ENCODE assay signal across 22 mouse cellular contexts in the genomic region with DNA sequence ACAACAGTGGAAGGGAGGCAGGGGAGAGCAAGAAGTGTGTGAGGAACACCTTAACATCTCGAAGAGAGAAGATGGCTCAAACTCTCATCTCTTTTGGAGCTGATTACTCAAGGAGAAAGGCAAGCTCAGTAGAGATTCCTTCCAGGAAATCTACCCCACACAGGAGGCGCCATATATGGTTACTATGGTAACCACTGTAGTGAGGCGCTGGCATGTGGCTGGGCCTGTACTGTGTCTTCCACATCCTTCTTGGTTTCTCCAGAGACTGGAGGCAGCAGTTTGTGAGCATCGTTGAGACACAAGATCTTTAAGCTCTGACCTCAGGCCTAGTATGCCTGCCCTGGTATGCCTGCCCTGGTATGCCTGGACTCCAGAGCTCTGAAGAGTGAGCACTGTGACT.
DNase-seq lines count a peak whose midpoint lies in the region; ATAC-seq and TF ChIP-seq lines count a peak whose summit lies in the region.
"Had no signal": no experiment of that assay in that cellular context is flagged by ENCODE, and none has a peak within 500 bp of the region (broad histone marks: within the 10 kb centered on the region; RNA-seq: fewer than 3 reads in every experiment).

No protein-coding gene starts in this region.

- H3K9ac ChIP-seq in forebrain, embryonic 13.5 days = no peak overlapping the region
- H3K9ac ChIP-seq in forebrain, embryonic 15.5 days (replicated peaks) = no peak overlapping the region
- H3K9ac ChIP-seq in hindbrain, embryonic 16.5 days (ENCODE audit: low read depth, low read length) = no peak overlapping the region
- no peak overlapping the region for H3K9ac ChIP-seq in neural tube, embryonic 12.5 days
- no peak overlapping the region for H3K9ac ChIP-seq in stomach, postnatal 0 days (ENCODE audit: low read length)
- H3K9ac ChIP-seq: midbrain, embryonic 12.5 days had no signal

- WGBS in forebrain, embryonic 13.5 days = 67% methylated on average over 4 of the region's 4 CpGs
- WGBS in forebrain, embryonic 15.5 days = 75% methylated on average over 4 of the region's 4 CpGs
- 57% methylated on average over 4 of the region's 4 CpGs for WGBS in hindbrain, embryonic 16.5 days
- 77% methylated on average over 4 of the region's 4 CpGs for WGBS in hindbrain, embryonic 10.5 days
- 65% methylated on average over 4 of the region's 4 CpGs for WGBS in neural tube, embryonic 12.5 days
- WGBS in stomach, postnatal 0 days = 75% methylated on average over 4 of the region's 4 CpGs

- peak; percentile 65; the same call in 1 of the 2 replicates for ATAC-seq in forebrain, embryonic 13.5 days
- no peak for ATAC-seq in forebrain, embryonic 15.5 days (replicated peaks)
- peak; percentile 72 for ATAC-seq in hindbrain, embryonic 16.5 days
- ATAC-seq in neural tube, embryonic 12.5 days (ENCODE audit: low FRiP score, low read depth) = peak; percentile 44; the same call in 1 of the 2 replicates
- 0 out of 2 replicates have a peak, but pooled peaks have one; percentile 24 for ATAC-seq in stomach, postnatal 0 days (ENCODE audit: low FRiP score, low TSS enrichment)

- H3K4me1 ChIP-seq in forebrain, embryonic 13.5 days = no peaks in the 10 kb centered on the region
- no peaks in the 10 kb centered on the region for H3K4me1 ChIP-seq in forebrain, embryonic 15.5 days
- no peaks in the 10 kb centered on the region; the same call in 1 of the 2 replicates for H3K4me1 ChIP-seq in hindbrain, embryonic 16.5 days (ENCODE audit: control insufficient read depth, insufficient read depth, low read depth, low read length)
- H3K4me1 ChIP-seq in hindbrain, embryonic 10.5 days (replicated peaks) = peaks cover 10% of the 10 kb centered on the region; the same call in 1 of the 2 replicates
- H3K4me1 ChIP-seq in neural tube, embryonic 12.5 days = no peaks in the 10 kb centered on the region; the same call in 1 of the 2 replicates
- no peaks in the 10 kb centered on the region for H3K4me1 ChIP-seq in stomach, postnatal 0 days (replicated peaks; ENCODE audit: control insufficient read depth, insufficient read depth)
- H3K4me1 ChIP-seq: midbrain, embryonic 12.5 days had no signal

- DNase-seq in hindbrain, embryonic 10.5 days (ENCODE audit: low spot score) = no peak
- DNase-seq in neural tube, embryonic 10.5 days (ENCODE audit: extremely low spot score, low spot score) = no peak
- DNase-seq in stomach, postnatal 0 days (ENCODE audit: low spot score) = no peak
- no peak for DNase-seq in lung, postnatal 36 days
- DNase-seq: adrenal gland, postnatal 36 days; cerebellum, adult 18-20 months; cerebellum, postnatal 14 days; kidney, adult 8-10 months; kidney, postnatal 10 days; liver; right cerebral cortex, postnatal 25 days; thymus, postnatal 25 days had no signal

- H3K27me3 ChIP-seq in forebrain, embryonic 13.5 days = no peaks in the 10 kb centered on the region
- no peaks in the 10 kb centered on the region for H3K27me3 ChIP-seq in forebrain, embryonic 15.5 days
- H3K27me3 ChIP-seq in hindbrain, embryonic 16.5 days (replicated peaks; ENCODE audit: control insufficient read depth, insufficient read depth, low read length) = no peaks in the 10 kb centered on the region
- no peaks in the 10 kb centered on the region for H3K27me3 ChIP-seq in hindbrain, embryonic 10.5 days (ENCODE audit: insufficient read depth, poor library complexity, severe bottlenecking)
- no peaks in the 10 kb centered on the region for H3K27me3 ChIP-seq in neural tube, embryonic 12.5 days (replicated peaks)
- no peaks in the 10 kb centered on the region for H3K27me3 ChIP-seq in stomach, postnatal 0 days (ENCODE audit: control insufficient read depth, insufficient read depth, low read length)
- H3K27me3 ChIP-seq: midbrain, embryonic 12.5 days had no signal

- TF ChIP-seq EP300 in stomach, postnatal 0 days (optimal IDR thresholded peaks at IDR 0.05) = no peak

- no peak overlapping the region for H3K27ac ChIP-seq in forebrain, embryonic 13.5 days
- H3K27ac ChIP-seq in forebrain, embryonic 15.5 days (replicated peaks) = no peak overlapping the region
- H3K27ac ChIP-seq in hindbrain, embryonic 16.5 days (ENCODE audit: low read depth, low read length) = no peak overlapping the region
- H3K27ac ChIP-seq in hindbrain, embryonic 10.5 days = no peak overlapping the region
- H3K27ac ChIP-seq in neural tube, embryonic 12.5 days = no peak overlapping the region
- no peak overlapping the region for H3K27ac ChIP-seq in stomach, postnatal 0 days (replicated peaks)
- H3K27ac ChIP-seq: left cerebral cortex, adult 2 months; limb, embryonic 10.5 days; macrophage; midbrain, embryonic 12.5 days had no signal

- H3K36me3 ChIP-seq in forebrain, embryonic 13.5 days (ENCODE audit: poor library complexity, severe bottlenecking) = no peaks in the 10 kb centered on the region
- no peaks in the 10 kb centered on the region for H3K36me3 ChIP-seq in forebrain, embryonic 15.5 days
- H3K36me3 ChIP-seq in hindbrain, embryonic 16.5 days (ENCODE audit: control insufficient read depth, insufficient read depth, low read length) = no peaks in the 10 kb centered on the region
- no peaks in the 10 kb centered on the region for H3K36me3 ChIP-seq in hindbrain, embryonic 10.5 days
- no peaks in the 10 kb centered on the region for H3K36me3 ChIP-seq in neural tube, embryonic 12.5 days
- H3K36me3 ChIP-seq in stomach, postnatal 0 days (ENCODE audit: control insufficient read depth, insufficient read depth, low read length) = no peaks in the 10 kb centered on the region
- H3K36me3 ChIP-seq: limb, embryonic 10.5 days; midbrain, embryonic 12.5 days had no signal

- TF ChIP-seq CTCF in stomach, postnatal 0 days (IDR thresholded peaks at IDR 0.05; ENCODE audit: low read depth) = no peak

- H3K9me3 ChIP-seq in forebrain, embryonic 13.5 days (replicated peaks) = no peaks in the 10 kb centered on the region
- H3K9me3 ChIP-seq in forebrain, embryonic 15.5 days = no peaks in the 10 kb centered on the region
- no peaks in the 10 kb centered on the region for H3K9me3 ChIP-seq in hindbrain, embryonic 16.5 days (ENCODE audit: control insufficient read depth, low read length)
- no peaks in the 10 kb centered on the region for H3K9me3 ChIP-seq in hindbrain, embryonic 10.5 days
- no peaks in the 10 kb centered on the region for H3K9me3 ChIP-seq in neural tube, embryonic 12.5 days
- H3K9me3 ChIP-seq in stomach, postnatal 0 days (ENCODE audit: control insufficient read depth, low read length) = no peaks in the 10 kb centered on the region
- H3K9me3 ChIP-seq: limb, embryonic 10.5 days; midbrain, embryonic 12.5 days had no signal

- H3K4me2 ChIP-seq in forebrain, embryonic 13.5 days = no peak overlapping the region
- no peak overlapping the region for H3K4me2 ChIP-seq in forebrain, embryonic 15.5 days (replicated peaks)
- no peak overlapping the region for H3K4me2 ChIP-seq in hindbrain, embryonic 16.5 days (ENCODE audit: low read length)
- no peak overlapping the region for H3K4me2 ChIP-seq in neural tube, embryonic 12.5 days (replicated peaks)
- H3K4me2 ChIP-seq in stomach, postnatal 0 days (replicated peaks; ENCODE audit: low read depth) = no peak overlapping the region
- H3K4me2 ChIP-seq: heart, embryonic 11.5 days; midbrain, embryonic 12.5 days had no signal

- no peak overlapping the region for H3K4me3 ChIP-seq in forebrain, embryonic 13.5 days
- H3K4me3 ChIP-seq in forebrain, embryonic 15.5 days = no peak overlapping the region
- H3K4me3 ChIP-seq in hindbrain, embryonic 16.5 days (ENCODE audit: low read length) = no peak overlapping the region
- H3K4me3 ChIP-seq in hindbrain, embryonic 10.5 days = no peak overlapping the region
- H3K4me3 ChIP-seq in neural tube, embryonic 12.5 days = no peak overlapping the region
- no peak overlapping the region for H3K4me3 ChIP-seq in stomach, postnatal 0 days (ENCODE audit: low read depth, low read length)
- H3K4me3 ChIP-seq: left cerebral cortex, adult 2 months; limb, embryonic 10.5 days; midbrain, embryonic 12.5 days; myocyte had no signal
